Mouse (Mus musculus): ENCODE measurements at regions not wholly inside any gene's neighbourhood (a gene's known extent, or its start where the extent isn't known, plus 50 kb on each side); places are given as distances from the start of the nearest gene placed in this dataset.
"Not testable (repeated sequence)": the region's sequence is repeated elsewhere in the genome, so short reads cannot be mapped to it uniquely, and the experiment has no call there.

DNA sequence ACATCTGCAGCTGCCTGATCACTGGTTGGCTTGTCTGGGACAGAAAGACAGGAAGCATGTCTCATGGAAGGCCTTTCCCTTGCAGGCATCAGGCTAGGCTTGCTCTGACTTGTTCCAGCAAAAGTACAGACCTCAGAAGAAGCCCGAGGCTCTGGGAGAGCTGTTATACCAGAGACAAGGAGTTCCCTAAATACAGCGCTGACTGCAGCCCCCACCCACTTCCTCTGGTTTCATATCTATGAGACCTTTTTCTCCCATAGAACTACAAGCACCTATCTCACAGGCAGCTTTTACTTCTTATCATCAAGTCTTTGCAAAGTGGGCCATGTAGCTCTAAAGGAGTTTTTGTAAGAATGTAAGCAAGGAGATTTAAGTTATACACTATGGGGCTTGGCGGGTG is 312.2 kb upstream of the Vmn1r3 start:
- not testable (repeated sequence) for H3K9ac ChIP-seq (ENCODE audit: control insufficient read depth, low read depth, low read length, poor library complexity, severe bottlenecking); H3K27me3 ChIP-seq (ENCODE audit: control insufficient read depth in 1 of 2, insufficient read depth in 2 of 2, low read length in 2 of 2); H3K4me3 ChIP-seq (ENCODE audit: control insufficient read depth in 1 of 2, insufficient read depth in 1 of 2, low read depth in 2 of 2, low read length in 2 of 2); H3K79me2 ChIP-seq (ENCODE audit: control insufficient read depth, insufficient read depth, low read length, poor library complexity); H3K9me3 ChIP-seq (replicated peaks; ENCODE audit: insufficient read depth, low read length); H3K27ac ChIP-seq (ENCODE audit: control insufficient read depth, low read depth, low read length); H3K36me3 ChIP-seq (ENCODE audit: control insufficient read depth in 1 of 2, insufficient read depth in 2 of 2, low read length in 2 of 2); H3K4me1 ChIP-seq (ENCODE audit: control insufficient read depth in 1 of 2, insufficient read depth in 2 of 2, low read length in 2 of 2); DNase-seq (ENCODE audit: low read depth, low spot score)

DNA sequence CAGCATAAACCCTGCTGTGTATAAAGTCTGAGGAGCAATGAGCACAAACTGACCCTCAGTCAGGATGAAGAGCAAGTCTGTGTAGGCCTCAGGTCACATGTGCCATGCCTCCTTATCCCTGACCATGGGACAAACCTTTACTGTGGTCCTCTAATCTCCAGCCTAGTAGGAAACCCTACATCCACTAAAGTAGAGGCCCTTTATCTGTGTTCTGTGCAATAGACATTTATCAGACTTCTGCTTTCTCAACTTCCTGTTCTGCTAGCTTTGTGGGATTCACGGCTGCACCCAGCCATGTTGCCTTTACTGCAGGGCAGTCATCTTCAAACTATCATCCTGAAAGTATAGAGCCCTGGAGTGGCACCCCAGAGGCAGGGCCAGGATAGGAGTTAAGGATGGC is 310.8 kb upstream of the Vmn1r3 start:
- Histone ChIP-seq H3K4me3 (ENCODE audit: control insufficient read depth in 1 of 2, insufficient read depth in 1 of 2, low read depth in 2 of 2, low read length in 2 of 2) (peak overlapping the region in 1 of 2 experiments; percentile 35; a peak in 1 of 4 replicates), H3K27ac (ENCODE audit: control insufficient read depth, low read depth, low read length) (peak overlapping the region; percentile 94), H3K9ac (ENCODE audit: control insufficient read depth, low read depth, low read length, poor library complexity, severe bottlenecking) (peak overlapping the region; percentile 53)
- not testable (repeated sequence) for H3K27me3 ChIP-seq (ENCODE audit: control insufficient read depth in 1 of 2, insufficient read depth in 2 of 2, low read length in 2 of 2); H3K9me3 ChIP-seq (replicated peaks; ENCODE audit: insufficient read depth, low read length); H3K4me1 ChIP-seq (ENCODE audit: control insufficient read depth in 1 of 2, insufficient read depth in 2 of 2, low read length in 2 of 2); H3K79me2 ChIP-seq (ENCODE audit: control insufficient read depth, insufficient read depth, low read length, poor library complexity); H3K36me3 ChIP-seq (ENCODE audit: control insufficient read depth in 1 of 2, insufficient read depth in 2 of 2, low read length in 2 of 2)
- DNase-seq (ENCODE audit: low read depth, low spot score) = peak; percentile 51

DNA sequence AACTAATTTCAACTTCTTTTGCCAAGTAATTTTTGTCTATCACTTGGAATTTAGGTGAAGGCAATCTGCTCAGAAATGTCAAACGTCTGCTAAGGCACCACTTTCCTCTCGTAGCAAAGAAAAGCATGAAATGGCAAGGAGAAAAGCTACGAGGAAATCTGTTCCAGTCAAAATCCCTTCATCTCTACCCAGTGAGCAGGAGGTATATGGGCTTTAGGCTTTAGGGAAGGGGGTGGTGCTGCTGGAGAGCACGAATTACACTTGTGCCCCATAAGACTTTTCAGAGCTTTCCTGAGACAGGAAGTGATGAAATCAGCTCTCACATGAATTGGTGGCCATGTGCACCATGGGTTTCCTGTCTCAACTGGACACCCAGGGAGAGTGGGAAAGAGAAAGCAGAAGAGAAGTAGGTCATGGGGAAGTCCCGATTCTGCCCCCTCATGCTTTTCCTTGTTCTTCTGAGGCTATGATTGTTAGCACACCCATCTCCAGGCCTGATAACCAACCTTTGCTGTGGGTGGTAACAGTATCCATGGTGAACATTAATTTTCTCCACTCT is 309.0 kb upstream of the Vmn1r3 start:
- DNase-seq (ENCODE audit: low read depth, low spot score); H3K27ac ChIP-seq (ENCODE audit: control insufficient read depth, low read depth, low read length): not testable (repeated sequence)

DNA sequence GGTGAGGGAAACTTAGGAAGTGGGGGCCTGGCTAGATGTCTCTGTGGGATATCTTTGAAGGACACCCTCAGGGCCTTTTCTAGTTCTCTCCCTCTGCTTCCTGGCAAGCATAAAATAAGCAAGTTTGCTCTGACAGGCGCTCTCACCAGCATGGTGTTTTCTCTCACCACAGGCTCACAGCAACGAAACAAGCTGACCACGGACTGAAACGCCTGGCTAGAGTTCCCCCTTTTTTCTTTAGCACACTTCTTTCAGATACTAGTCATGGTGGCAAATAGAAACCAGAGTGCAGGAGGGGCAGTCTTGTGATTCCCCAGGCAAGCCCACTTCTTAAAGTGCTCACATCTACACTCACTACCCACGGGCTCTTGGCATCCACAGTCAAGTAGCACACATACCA is 305.7 kb upstream of the Vmn1r3 start:
- H3K4me1 ChIP-seq (ENCODE audit: control insufficient read depth in 1 of 2, insufficient read depth in 2 of 2, low read length in 2 of 2) = not testable (repeated sequence)

More for the DNA sequence above, 309.0 kb upstream of the Vmn1r3 start:
- H3K4me3 ChIP-seq (ENCODE audit: control insufficient read depth in 1 of 2, insufficient read depth in 1 of 2, low read depth in 2 of 2, low read length in 2 of 2); H3K4me1 ChIP-seq (ENCODE audit: control insufficient read depth in 1 of 2, insufficient read depth in 2 of 2, low read length in 2 of 2); H3K79me2 ChIP-seq (ENCODE audit: control insufficient read depth, insufficient read depth, low read length, poor library complexity); H3K27me3 ChIP-seq (ENCODE audit: control insufficient read depth in 1 of 2, insufficient read depth in 2 of 2, low read length in 2 of 2); H3K9ac ChIP-seq (ENCODE audit: control insufficient read depth, low read depth, low read length, poor library complexity, severe bottlenecking); H3K36me3 ChIP-seq (ENCODE audit: control insufficient read depth in 1 of 2, insufficient read depth in 2 of 2, low read length in 2 of 2); H3K9me3 ChIP-seq (replicated peaks; ENCODE audit: insufficient read depth, low read length): not testable (repeated sequence)

DNA sequence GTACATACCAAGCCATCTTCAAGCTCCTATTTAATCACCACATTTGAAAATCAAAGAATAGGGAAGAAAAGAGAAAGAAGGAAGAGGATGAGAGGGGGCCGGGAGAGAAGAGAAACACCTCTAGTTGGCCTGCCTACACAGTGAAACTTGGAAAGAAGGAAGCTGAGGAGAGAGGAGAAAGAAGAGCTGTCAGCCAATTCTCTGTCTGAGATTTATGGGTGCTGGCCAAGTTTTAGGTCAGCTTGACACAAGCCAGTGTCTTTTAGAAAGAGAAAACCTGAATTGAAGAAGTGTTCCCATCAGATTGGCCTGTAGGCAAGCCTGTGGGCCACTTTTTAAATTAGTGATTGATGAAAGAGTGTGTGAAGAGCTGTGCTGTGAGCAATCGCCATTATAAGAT is 296.9 kb upstream of the Vmn1r3 start:
- Histone ChIP-seq H3K9me3 (replicated peaks; ENCODE audit: insufficient read depth, low read length) (no peaks in the 10 kb centered on the region), H3K27ac (ENCODE audit: control insufficient read depth, low read depth, low read length) (no peak overlapping the region), H3K4me1 (ENCODE audit: control insufficient read depth in 1 of 2, insufficient read depth in 2 of 2, low read length in 2 of 2) (no peaks in the 10 kb centered on the region), H3K79me2 (ENCODE audit: control insufficient read depth, insufficient read depth, low read length, poor library complexity) (no peaks in the 10 kb centered on the region), H3K9ac (ENCODE audit: control insufficient read depth, low read depth, low read length, poor library complexity, severe bottlenecking) (no peak overlapping the region), H3K4me3 (ENCODE audit: control insufficient read depth in 1 of 2, insufficient read depth in 1 of 2, low read depth in 2 of 2, low read length in 2 of 2) (no peak overlapping the region), H3K27me3 (ENCODE audit: control insufficient read depth in 1 of 2, insufficient read depth in 2 of 2, low read length in 2 of 2) (no peaks in the 10 kb centered on the region), H3K36me3 (ENCODE audit: control insufficient read depth in 1 of 2, insufficient read depth in 2 of 2, low read length in 2 of 2) (no peaks in the 10 kb centered on the region)
- DNase-seq (ENCODE audit: low read depth, low spot score) = no peak
- no peak for TF ChIP-seq MAZ (IDR thresholded peaks at IDR 0.05; ENCODE audit: low read depth, low read length)
- TF ChIP-seq JUND (IDR thresholded peaks at IDR 0.05; ENCODE audit: low read depth, low read length) = no peak
- TF ChIP-seq MAX (IDR thresholded peaks at IDR 0.05; ENCODE audit: low read length) = no peak
- TF ChIP-seq MYC (IDR thresholded peaks at IDR 0.05; ENCODE audit: low read depth, low read length) = no peak
- TF ChIP-seq POLR2A (IDR thresholded peaks at IDR 0.05; ENCODE audit: control insufficient read depth in 1 of 2, insufficient read depth in 1 of 2, low read depth in 1 of 2, low read length in 2 of 2, poor library complexity in 1 of 2) = no peak
- TF ChIP-seq RAD21 (IDR thresholded peaks at IDR 0.05; ENCODE audit: low read depth, low read length) = no peak
- no peak for TF ChIP-seq KAT2A (conservative IDR thresholded peaks at IDR 0.05; ENCODE audit: low read depth, low read length)
- TF ChIP-seq MEF2A (IDR thresholded peaks at IDR 0.05; ENCODE audit: extremely low read depth, insufficient replicate concordance, low read depth, low read length, poor library complexity, severe bottlenecking) = no peak
- TF ChIP-seq NELFE (IDR thresholded peaks at IDR 0.05; ENCODE audit: low read depth, low read length) = no peak
- TF ChIP-seq CTCF (IDR thresholded peaks at IDR 0.05 in 2 of 3, conservative IDR thresholded peaks at IDR 0.05 in 1 of 3; ENCODE audit: control insufficient read depth in 1 of 3, insufficient read depth in 1 of 3, low read depth in 2 of 3, low read length in 3 of 3, poor library complexity in 1 of 3, severe bottlenecking in 1 of 3) = no peak
- no peak for TF ChIP-seq TBP (IDR thresholded peaks at IDR 0.05; ENCODE audit: low read depth, low read length)
- TF ChIP-seq CHD2 (IDR thresholded peaks at IDR 0.05; ENCODE audit: low read length) = no peak
- TF ChIP-seq TCF12 (IDR thresholded peaks at IDR 0.05; ENCODE audit: low read depth, low read length) = no peak
- no peak for TF ChIP-seq USF2 (IDR thresholded peaks at IDR 0.05; ENCODE audit: borderline replicate concordance in 1 of 2, insufficient read depth in 1 of 2, low read depth in 1 of 2, low read length in 2 of 2)

More for the DNA sequence above, 305.7 kb upstream of the Vmn1r3 start:
- not testable (repeated sequence) for H3K4me3 ChIP-seq (ENCODE audit: control insufficient read depth in 1 of 2, insufficient read depth in 1 of 2, low read depth in 2 of 2, low read length in 2 of 2); H3K36me3 ChIP-seq (ENCODE audit: control insufficient read depth in 1 of 2, insufficient read depth in 2 of 2, low read length in 2 of 2); H3K27ac ChIP-seq (ENCODE audit: control insufficient read depth, low read depth, low read length); DNase-seq (ENCODE audit: low read depth, low spot score); H3K9me3 ChIP-seq (replicated peaks; ENCODE audit: insufficient read depth, low read length); H3K9ac ChIP-seq (ENCODE audit: control insufficient read depth, low read depth, low read length, poor library complexity, severe bottlenecking); H3K79me2 ChIP-seq (ENCODE audit: control insufficient read depth, insufficient read depth, low read length, poor library complexity); H3K27me3 ChIP-seq (ENCODE audit: control insufficient read depth in 1 of 2, insufficient read depth in 2 of 2, low read length in 2 of 2)

Measured in MEL (cell line).